Mouse (Mus musculus): ENCODE measurements around the gene Cab39.

DNA sequence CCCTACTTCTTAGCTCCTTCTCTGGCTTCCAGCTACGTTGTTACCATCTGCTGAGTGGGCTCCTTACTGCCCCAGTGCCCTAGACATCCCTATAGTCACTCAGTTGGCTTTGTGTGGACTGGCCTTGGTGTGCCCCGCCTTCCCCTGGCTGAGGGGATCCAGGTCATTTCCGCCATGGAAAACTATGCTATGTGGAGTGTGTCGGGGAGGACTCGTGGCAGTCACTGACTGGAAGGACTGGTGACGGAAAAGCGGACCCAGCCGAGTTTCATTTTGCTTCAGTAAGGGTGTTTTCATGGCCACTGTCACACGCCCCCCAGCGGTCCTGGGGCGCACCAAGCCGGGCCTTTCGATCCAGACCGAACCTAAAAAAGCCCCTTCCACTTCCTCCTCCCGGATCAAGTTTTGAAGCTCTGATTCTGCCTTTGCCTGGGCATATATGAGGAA lies 102.2 kb downstream of the Cab39 start:
- no peak for TF ChIP-seq CTCF (IDR thresholded peaks at IDR 0.05; ENCODE audit: borderline replicate concordance, insufficient read depth, low read length)
- peak; percentile 61; the same call in 1 of the 2 replicates for TF ChIP-seq POLR2A (IDR thresholded peaks at IDR 0.05; ENCODE audit: low read depth, low read length)
